Mouse (Mus musculus): ENCODE results near the gene Wfikkn1.

The Wfikkn1 gene

Small RNAs within 50 kb of the gene (microRNA-seq; reads per million reads assigned to microRNA genes)
- gene Mir3082 = 1.6 to 2.3 reads per million in 2 experiments
